Mouse (Mus musculus) kidney, embryonic 15.5 days (tissue): ENCODE measurements around the gene Spata1. TPM values are rescaled to one million over a fixed set of nuclear protein-coding genes. Genes with fewer than 3 reads are reported as not detected.

Experiments used
- ATAC-seq: fragments of 200-750 bp; cut with Nextera tagmentation; replicated peaks from 2 replicates; pipeline ENCODE4 v1.8.0; 2017; ENCODE audit warnings: moderate TSS enrichment; ENCODE audit not compliant: low FRiP score
- H3K27ac ChIP-seq: fragments of 300-500 bp; sonication (generic); 2 replicates; pipeline ENCODE4 v1.5.1; 2015; ENCODE audit warnings: mild to moderate bottlenecking, inconsistent platforms
- H3K27me3 ChIP-seq: fragments of 300-500 bp; sonication (generic); 2 replicates; pipeline ENCODE4 v1.6.1; 2015; ENCODE audit warnings: inconsistent platforms
- H3K36me3 ChIP-seq: fragments of 300-500 bp; sonication (generic); 2 replicates; pipeline ENCODE4 v1.6.1; 2015; ENCODE audit warnings: inconsistent platforms
- H3K4me1 ChIP-seq: fragments of 300-500 bp; sonication (generic); 2 replicates; pipeline ENCODE4 v1.6.1; 2015; ENCODE audit warnings: inconsistent platforms
- H3K4me2 ChIP-seq: fragments of 300-500 bp; sonication (generic); 2 replicates; pipeline ENCODE4 v1.6.1; 2015; ENCODE audit warnings: moderate library complexity, mild to moderate bottlenecking, inconsistent platforms
- H3K4me3 ChIP-seq: fragments of 300-500 bp; sonication (generic); replicated peaks from 2 replicates; pipeline ENCODE4 v1.5.1; 2015; ENCODE audit warnings: mild to moderate bottlenecking, inconsistent platforms
- H3K9ac ChIP-seq: fragments of 300-500 bp; sonication (generic); 2 replicates; pipeline ENCODE4 v1.6.1; 2015; ENCODE audit warnings: mild to moderate bottlenecking, inconsistent platforms
- H3K9me3 ChIP-seq: fragments of 300-500 bp; sonication (generic); replicated peaks from 2 replicates; pipeline ENCODE4 v1.6.1; 2016; ENCODE audit warnings: inconsistent platforms
- WGBS: fragments of 180-500 bp; shearing (Covaris S2); methylation state at CpG from one replicate; pipeline ENCODE4 v1.1.7; 2015; ENCODE audit warnings: mixed read lengths; 5-methylcytosine and 5-hydroxymethylcytosine counted together
- polyA plus RNA-seq: library from polyadenylated mRNA; unstranded; fragments of >200 nt; fragmentation: Nextera tagmentation; extraction: Ambion mirVana; gene quantifications from 2 replicates; pipeline ENCODE4 v1.2.1, GENCODE M21; 2015

Spata1 gene
- polyA plus RNA-seq, 1 experiment from 2014 or later = 6.5 TPM

DNA sequence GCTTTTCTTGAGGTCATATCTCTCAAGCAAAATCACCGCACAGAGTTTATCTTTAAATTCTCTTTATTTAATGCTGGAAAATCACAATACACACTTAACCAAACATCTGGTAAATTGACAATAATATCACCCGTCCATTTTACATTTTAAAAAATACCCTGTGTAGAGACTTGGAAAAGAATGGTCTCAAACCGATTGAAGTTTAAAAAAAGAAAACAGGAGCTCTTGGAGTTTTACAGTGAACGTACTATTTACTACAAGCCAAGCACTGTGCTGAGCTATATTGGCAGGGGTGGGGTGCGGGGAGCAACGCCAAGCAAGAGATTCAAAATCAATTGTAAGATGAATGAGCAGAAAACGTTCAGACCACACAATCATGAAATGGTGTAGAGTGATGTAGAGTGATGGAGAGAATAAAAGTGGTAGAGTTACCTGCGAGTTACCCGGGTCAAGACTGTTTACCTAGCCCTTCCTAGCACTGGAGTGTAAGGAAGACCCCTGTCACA, 49.8 kb downstream of the Spata1 start, which contains the start of gene Ctbs:
Gene Ctbs (plus strand): TSS at position 51 of the 506 bp plus-strand sequence.
- H3K4me1 ChIP-seq = peaks cover 16% of the 10 kb centered on the region
- ATAC-seq = no peak
- 54% methylated on average over 9 of the region's 9 CpGs for WGBS
- peak within 1 kb of the TSS; percentile 59 for H3K4me3 ChIP-seq
- no peaks in the 10 kb centered on the region for H3K27me3 ChIP-seq
- H3K4me2 ChIP-seq = peak within 1 kb of the TSS; percentile 65
- peak within 1 kb of the TSS; percentile 66 for H3K9ac ChIP-seq
- no peaks in the 10 kb centered on the region for H3K9me3 ChIP-seq
- peak within 1 kb of the TSS; percentile 88 for H3K27ac ChIP-seq
- H3K36me3 ChIP-seq = no peaks in the 10 kb centered on the region

DNA sequence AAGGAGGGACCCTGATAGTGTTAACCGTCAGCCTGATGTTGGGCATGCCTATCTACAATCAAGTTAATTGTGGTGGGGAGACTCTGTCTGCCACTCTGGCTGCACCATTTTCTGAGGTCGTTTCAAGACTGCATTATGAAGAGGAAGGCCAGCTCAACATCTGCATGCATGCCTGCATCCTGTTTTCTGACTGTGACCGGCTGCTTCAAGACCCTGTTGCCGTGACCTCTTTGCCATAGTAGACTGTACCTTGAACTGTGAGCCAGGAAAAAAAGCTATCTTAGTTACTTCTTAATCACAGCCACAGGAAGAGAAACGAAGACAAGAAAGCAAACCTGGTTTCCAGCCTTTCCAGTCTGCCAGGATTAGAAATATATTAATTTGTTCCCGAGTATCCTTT, 50.6 kb downstream of the Spata1 start:
- ATAC-seq = no peak
- Histone ChIP-seq H3K4me1 (peaks cover 16% of the 10 kb centered on the region), H3K9ac (no peak overlapping the region), H3K4me2 (no peak overlapping the region), H3K9me3 (no peaks in the 10 kb centered on the region), H3K27ac (no peak overlapping the region), H3K27me3 (no peaks in the 10 kb centered on the region), H3K36me3 (no peaks in the 10 kb centered on the region), H3K4me3 (no peak overlapping the region)
- 66% methylated on average over 6 of the region's 6 CpGs for WGBS

DNA sequence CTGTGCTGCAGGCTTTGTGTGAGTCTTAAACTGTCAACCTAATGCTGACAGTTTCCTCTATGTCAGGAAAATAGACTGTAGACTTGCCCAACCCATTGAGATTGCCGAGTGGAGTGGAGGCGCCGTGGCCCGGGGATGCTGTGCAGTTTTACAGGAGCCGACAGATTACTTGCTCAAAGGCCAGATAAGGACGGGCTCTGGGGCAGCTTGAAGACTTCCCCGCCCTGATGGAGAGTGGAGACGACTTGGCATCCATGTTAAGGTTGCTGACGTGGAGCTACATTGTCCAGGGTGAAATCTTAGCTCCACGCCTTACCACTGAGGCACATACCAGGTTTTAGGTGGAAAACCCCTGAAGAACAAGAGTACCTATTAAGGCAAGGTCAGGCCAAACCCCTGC, 51.2 kb downstream of the Spata1 start:
- peaks cover 16% of the 10 kb centered on the region for H3K4me1 ChIP-seq
- no peaks in the 10 kb centered on the region for H3K27me3 ChIP-seq
- no peak overlapping the region for H3K4me3 ChIP-seq
- 90% methylated on average over 10 of the region's 10 CpGs for WGBS
- no peak overlapping the region for H3K9ac ChIP-seq
- no peak for ATAC-seq
- no peak overlapping the region for H3K4me2 ChIP-seq
- H3K9me3 ChIP-seq = no peaks in the 10 kb centered on the region
- no peaks in the 10 kb centered on the region for H3K36me3 ChIP-seq
- H3K27ac ChIP-seq = no peak overlapping the region

DNA sequence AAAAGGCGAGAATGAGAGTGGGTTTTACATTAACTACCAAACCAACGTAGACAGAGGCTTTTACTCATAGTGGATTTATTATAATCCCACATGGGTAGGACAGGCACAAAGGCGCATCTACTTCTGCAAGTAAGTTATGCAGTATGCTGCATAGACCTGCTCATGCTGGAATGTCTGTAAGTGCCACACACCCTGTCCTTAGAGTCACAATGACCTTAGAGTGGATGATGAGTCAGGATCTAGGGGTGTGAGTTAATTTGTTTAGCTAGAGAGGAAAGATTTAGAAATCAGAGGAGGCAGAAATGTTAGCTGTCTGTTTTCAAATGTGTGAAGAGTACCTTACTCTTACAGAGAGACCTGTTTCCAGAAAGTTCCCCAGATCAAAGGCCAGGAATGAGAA, 52.0 kb downstream of the Spata1 start:
- H3K27ac ChIP-seq = no peak overlapping the region
- H3K9ac ChIP-seq = no peak overlapping the region
- no peaks in the 10 kb centered on the region for H3K27me3 ChIP-seq
- H3K36me3 ChIP-seq = 0 out of 2 replicates have a peak, but pooled peaks cover 4% of the 10 kb centered on the region
- 79% methylated on average over 3 of the region's 3 CpGs for WGBS
- H3K4me1 ChIP-seq = peaks cover 16% of the 10 kb centered on the region
- ATAC-seq = no peak
- no peak overlapping the region for H3K4me3 ChIP-seq
- no peaks in the 10 kb centered on the region for H3K9me3 ChIP-seq
- no peak overlapping the region for H3K4me2 ChIP-seq

DNA sequence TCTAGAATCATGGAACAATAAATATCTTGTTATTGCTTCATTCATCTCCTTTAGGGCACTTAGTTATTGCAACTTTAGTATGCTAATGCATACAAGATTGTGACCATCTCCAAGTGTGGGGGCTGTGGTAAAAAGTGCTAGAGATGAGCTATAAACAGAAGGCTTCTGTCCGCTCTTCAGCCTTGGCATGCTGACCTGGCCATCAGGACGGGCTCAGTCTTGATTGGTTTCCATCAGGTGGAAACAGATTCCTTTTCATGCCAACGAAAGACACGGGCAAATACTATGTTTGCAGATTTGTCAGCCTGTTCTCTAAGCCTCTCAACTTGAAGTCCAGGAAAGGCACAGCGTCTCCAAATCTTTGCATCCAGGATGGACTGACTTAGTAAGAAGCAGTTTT, 52.4 kb downstream of the Spata1 start:
- H3K27ac ChIP-seq = no peak overlapping the region
- WGBS = 87% methylated on average over 5 of the region's 5 CpGs

DNA sequence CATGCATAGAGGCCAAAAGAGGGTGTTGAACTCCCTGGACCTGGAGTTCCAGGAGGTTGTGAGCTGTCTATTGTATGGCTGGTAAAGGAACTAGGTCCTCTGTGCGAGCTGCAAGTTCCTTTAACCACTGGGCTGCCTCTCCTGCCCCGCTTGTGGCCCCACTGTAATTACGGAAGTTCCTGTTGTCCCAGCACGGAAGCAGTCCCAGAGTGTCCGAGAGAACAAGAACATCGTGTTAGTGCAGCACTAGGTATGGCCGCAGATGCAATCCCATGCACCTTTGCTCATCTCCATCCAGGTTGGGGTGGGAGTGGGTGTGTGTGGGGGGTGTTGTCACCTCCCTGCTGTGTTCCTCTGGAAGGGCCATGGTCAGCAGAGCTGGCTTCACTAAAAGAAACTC, 54.7 kb downstream of the Spata1 start:
- WGBS = 91% methylated on average over 7 of the region's 7 CpGs
- Histone ChIP-seq H3K9ac (no peak overlapping the region), H3K36me3 (peaks cover 12% of the 10 kb centered on the region), H3K27me3 (no peaks in the 10 kb centered on the region), H3K27ac (no peak overlapping the region), H3K4me1 (peaks cover 5% of the 10 kb centered on the region), H3K9me3 (no peaks in the 10 kb centered on the region), H3K4me3 (no peak overlapping the region), H3K4me2 (no peak overlapping the region)
- no peak for ATAC-seq

More for the DNA sequence above, 52.4 kb downstream of the Spata1 start:
- Histone ChIP-seq H3K27me3 (no peaks in the 10 kb centered on the region), H3K36me3 (0 out of 2 replicates have a peak, but pooled peaks cover 4% of the 10 kb centered on the region), H3K4me2 (no peak overlapping the region), H3K9ac (no peak overlapping the region), H3K9me3 (no peaks in the 10 kb centered on the region), H3K4me3 (no peak overlapping the region), H3K4me1 (peaks cover 16% of the 10 kb centered on the region)
- ATAC-seq = no peak

DNA sequence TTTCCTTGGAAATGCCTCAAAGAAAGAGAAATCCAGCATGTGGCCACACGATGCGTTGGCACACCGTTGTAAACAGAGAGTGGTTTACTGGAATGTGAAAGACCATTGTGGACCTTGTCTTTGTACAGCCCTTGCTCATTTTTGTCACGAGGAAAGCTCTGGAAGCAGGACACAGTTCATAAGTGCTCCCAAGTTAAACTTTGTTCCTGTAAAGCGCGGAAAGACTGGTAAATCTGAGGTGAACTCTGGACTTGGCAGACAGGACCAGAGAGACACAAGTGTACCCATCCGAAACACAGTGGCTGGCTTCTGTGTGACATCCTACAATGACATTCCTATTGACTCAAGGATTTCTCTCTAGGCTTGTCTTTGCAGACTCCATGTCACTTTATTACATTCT, 56.2 kb downstream of the Spata1 start:
- Histone ChIP-seq H3K4me1 (no peaks in the 10 kb centered on the region), H3K27ac (peak overlapping the region; percentile 39; the same call in 1 of the 2 replicates), H3K36me3 (peaks cover 18% of the 10 kb centered on the region), H3K9ac (no peak overlapping the region), H3K9me3 (no peaks in the 10 kb centered on the region), H3K27me3 (no peaks in the 10 kb centered on the region), H3K4me2 (no peak overlapping the region), H3K4me3 (no peak overlapping the region)
- ATAC-seq = peak; percentile 74; the same call in 1 of the 2 replicates
- 89% methylated on average over 7 of the region's 7 CpGs for WGBS

DNA sequence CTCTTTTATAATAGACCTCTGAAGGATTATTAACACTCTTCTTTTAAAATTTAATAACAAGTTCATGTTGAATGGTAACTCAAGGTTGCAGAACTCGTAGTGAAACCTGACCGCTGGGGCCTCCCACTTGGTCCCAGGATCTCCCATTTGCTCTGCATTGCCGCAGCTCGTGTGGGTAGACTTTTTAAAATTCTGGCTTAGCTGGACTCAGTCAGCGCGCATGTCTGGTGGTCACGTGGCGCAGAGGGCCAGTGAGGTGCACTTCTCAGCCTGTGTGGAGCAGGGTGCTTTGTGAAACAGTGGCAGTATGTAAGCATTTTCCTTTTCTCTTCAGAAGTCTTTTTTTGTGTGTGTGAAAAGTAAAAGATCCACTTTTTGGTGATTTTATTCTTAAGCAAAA, 56.6 kb downstream of the Spata1 start:
- WGBS = 86% methylated on average over 8 of the region's 8 CpGs
- H3K4me2 ChIP-seq = no peak overlapping the region
- H3K9me3 ChIP-seq = no peaks in the 10 kb centered on the region
- no peak overlapping the region for H3K9ac ChIP-seq
- no peaks in the 10 kb centered on the region for H3K27me3 ChIP-seq
- no peak for ATAC-seq
- 0 out of 2 replicates have a peak overlapping the region, but pooled peaks have one; percentile 39 for H3K27ac ChIP-seq
- H3K4me3 ChIP-seq = no peak overlapping the region
- H3K4me1 ChIP-seq = no peaks in the 10 kb centered on the region
- peaks cover 23% of the 10 kb centered on the region for H3K36me3 ChIP-seq

DNA sequence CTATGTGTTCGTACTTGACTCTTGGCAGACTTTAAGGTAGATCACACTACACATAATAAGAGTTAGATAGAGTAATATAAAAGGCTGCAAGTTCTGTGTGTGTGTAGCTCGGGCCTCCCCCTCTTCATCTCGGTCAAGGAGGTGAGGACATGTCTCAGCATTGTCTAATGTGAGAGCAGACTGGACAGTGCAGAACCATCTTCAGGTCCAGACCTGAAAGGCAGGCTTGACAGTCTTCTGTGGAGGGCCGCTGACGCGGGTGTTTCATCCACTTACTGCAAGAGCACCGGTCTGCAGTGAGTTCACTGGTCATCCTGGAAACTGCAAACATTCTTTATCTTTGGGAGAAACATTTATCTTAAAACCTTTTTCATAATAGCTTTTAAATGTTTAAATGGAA, 57.1 kb downstream of the Spata1 start:
- ATAC-seq = no peak; the same call in 1 of the 2 replicates

DNA sequence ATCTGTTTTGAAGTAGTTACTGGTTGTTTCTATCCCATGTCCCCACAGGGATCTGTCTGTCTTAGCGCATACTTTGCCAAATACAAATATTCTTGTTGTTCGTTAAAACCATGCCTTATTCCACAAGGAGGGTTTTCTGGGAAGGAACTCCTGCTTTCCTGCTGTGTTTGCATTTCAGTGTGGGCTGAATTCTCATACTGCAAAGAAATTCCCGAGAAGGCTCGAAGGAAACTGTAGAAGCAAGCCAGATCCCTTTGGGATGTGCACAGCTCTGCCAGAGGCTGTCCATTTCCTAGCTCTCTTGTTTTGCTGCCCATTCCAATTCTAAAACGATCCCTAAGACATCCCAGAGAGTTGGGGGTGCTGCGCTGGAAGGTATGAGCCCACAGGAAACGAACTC, 59.1 kb downstream of the Spata1 start:
- H3K4me3 ChIP-seq = no peak overlapping the region
- no peak overlapping the region for H3K27ac ChIP-seq
- no peaks in the 10 kb centered on the region for H3K9me3 ChIP-seq
- H3K27me3 ChIP-seq = no peaks in the 10 kb centered on the region
- no peak for ATAC-seq
- H3K4me1 ChIP-seq = no peaks in the 10 kb centered on the region
- no peak overlapping the region for H3K9ac ChIP-seq
- no peak overlapping the region for H3K4me2 ChIP-seq
- whole genome bisulfite sequencing = 91% methylated on average over 7 of the region's 7 CpGs
- peaks cover 47% of the 10 kb centered on the region for H3K36me3 ChIP-seq

More for the DNA sequence above, 57.1 kb downstream of the Spata1 start:
- H3K27ac ChIP-seq = no peak overlapping the region
- H3K4me2 ChIP-seq = no peak overlapping the region
- no peaks in the 10 kb centered on the region for H3K27me3 ChIP-seq
- WGBS = 91% methylated on average over 7 of the region's 7 CpGs
- no peaks in the 10 kb centered on the region for H3K4me1 ChIP-seq
- H3K36me3 ChIP-seq = peaks cover 26% of the 10 kb centered on the region
- no peak overlapping the region for H3K4me3 ChIP-seq
- no peak overlapping the region for H3K9ac ChIP-seq
- H3K9me3 ChIP-seq = no peaks in the 10 kb centered on the region

DNA sequence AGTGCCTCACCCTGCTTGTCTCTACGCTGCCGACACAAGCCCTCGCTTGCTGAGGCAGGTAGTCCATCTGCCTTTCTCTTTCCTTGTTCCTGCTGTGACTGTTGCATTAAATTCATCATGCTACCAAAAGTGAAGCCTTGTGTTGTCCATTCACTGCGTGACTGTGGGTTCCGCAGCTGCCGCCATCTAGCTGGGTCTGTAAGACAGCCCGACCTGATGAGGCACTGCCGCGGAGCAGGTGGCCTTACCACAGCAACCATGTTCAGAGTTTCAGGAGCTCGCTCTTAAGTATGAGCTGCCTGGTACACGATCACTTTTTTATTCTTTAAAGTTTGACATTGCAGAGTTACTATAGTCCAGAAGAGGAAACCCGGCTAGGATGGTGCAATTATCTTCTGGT, 59.5 kb downstream of the Spata1 start:
- no peak for ATAC-seq
- no peak overlapping the region for H3K4me3 ChIP-seq
- H3K27me3 ChIP-seq = no peaks in the 10 kb centered on the region
- H3K4me2 ChIP-seq = no peak overlapping the region
- no peak overlapping the region for H3K9ac ChIP-seq
- H3K36me3 ChIP-seq = peaks cover 50% of the 10 kb centered on the region
- H3K27ac ChIP-seq = no peak overlapping the region
- WGBS = 95% methylated on average over 12 of the region's 12 CpGs
- no peaks in the 10 kb centered on the region for H3K9me3 ChIP-seq
- H3K4me1 ChIP-seq = no peaks in the 10 kb centered on the region

DNA sequence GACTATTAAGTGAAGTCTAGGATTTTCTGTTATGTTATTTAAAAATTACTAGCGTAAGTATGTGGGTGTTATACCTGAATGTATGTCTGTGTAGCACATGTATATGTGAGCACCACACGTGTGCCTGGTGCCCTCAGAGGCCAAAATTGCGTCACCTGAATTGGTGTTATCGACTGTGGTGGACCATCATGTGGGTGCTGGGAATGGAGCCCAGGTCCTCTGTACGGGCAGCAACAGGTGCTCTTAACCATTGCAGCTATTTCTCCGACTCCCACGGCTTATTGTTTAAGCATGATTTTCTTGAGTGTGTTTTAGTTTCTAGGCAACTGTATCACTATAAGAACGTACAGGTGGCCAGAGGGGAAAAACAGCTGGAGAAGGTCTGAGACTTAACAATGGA, 63.4 kb downstream of the Spata1 start:
- Histone ChIP-seq H3K27ac (no peak overlapping the region), H3K4me1 (no peaks in the 10 kb centered on the region), H3K4me3 (no peak overlapping the region), H3K36me3 (peaks cover 83% of the 10 kb centered on the region), H3K4me2 (no peak overlapping the region), H3K9me3 (no peaks in the 10 kb centered on the region), H3K9ac (no peak overlapping the region), H3K27me3 (no peaks in the 10 kb centered on the region)
- no peak for ATAC-seq
- WGBS = 92% methylated on average over 8 of the region's 8 CpGs

DNA sequence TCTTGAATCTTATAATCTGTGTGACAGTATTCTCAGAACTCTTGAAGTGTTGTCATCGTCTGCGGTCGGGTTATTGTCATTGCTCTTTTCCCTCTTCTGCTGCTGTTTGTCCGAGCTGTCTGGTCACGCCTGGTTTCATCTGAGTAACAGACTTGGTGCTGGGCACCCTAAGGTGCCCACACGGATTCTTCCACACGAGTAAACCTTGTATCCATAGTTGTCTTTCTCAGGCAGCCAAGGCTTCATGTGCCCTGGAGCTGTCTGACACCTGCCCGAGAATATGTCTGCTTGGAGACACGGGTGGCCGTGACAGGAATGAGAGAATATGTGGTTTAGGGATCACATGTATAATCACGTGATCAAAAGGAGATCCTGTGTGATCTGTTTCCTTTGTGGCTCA, 64.0 kb downstream of the Spata1 start:
- Histone ChIP-seq H3K27ac (no peak overlapping the region), H3K9ac (no peak overlapping the region), H3K4me3 (no peak overlapping the region), H3K36me3 (peaks cover 87% of the 10 kb centered on the region), H3K4me2 (no peak overlapping the region), H3K4me1 (no peaks in the 10 kb centered on the region), H3K9me3 (no peaks in the 10 kb centered on the region), H3K27me3 (no peaks in the 10 kb centered on the region)
- WGBS = 90% methylated on average over 11 of the region's 11 CpGs
- no peak for ATAC-seq
